Mouse (Mus musculus) intestine, embryonic 15.5 days (tissue): ENCODE data around the gene Mrps10. TPM values are rescaled to one million over a fixed set of nuclear protein-coding genes. Genes with fewer than 3 reads are reported as not detected.

Experiments
- ATAC-seq: fragments of 200-750 bp; cut with Nextera tagmentation; 2 replicates; pipeline ENCODE4 v1.8.0; 2017; ENCODE audit warnings: moderate TSS enrichment, moderate library complexity
- H3K27ac ChIP-seq: fragments of 300-500 bp; sonication (generic); 2 replicates; pipeline ENCODE4 v1.5.1; 2015; ENCODE audit warnings: mild to moderate bottlenecking, inconsistent platforms
- H3K27me3 ChIP-seq: fragments of 300-500 bp; sonication (generic); replicated peaks from 2 replicates; pipeline ENCODE4 v1.6.1; 2015; ENCODE audit warnings: inconsistent platforms
- H3K36me3 ChIP-seq: fragments of 300-500 bp; sonication (generic); 2 replicates; pipeline ENCODE4 v1.6.1; 2015; ENCODE audit warnings: inconsistent platforms
- H3K4me1 ChIP-seq: fragments of 300-500 bp; sonication (generic); replicated peaks from 2 replicates; pipeline ENCODE4 v1.6.1; 2015; ENCODE audit warnings: inconsistent platforms
- H3K4me2 ChIP-seq: fragments of 300-500 bp; sonication (generic); replicated peaks from 2 replicates; pipeline ENCODE4 v1.6.1; 2015; ENCODE audit warnings: mild to moderate bottlenecking, inconsistent platforms
- H3K4me3 ChIP-seq: fragments of 300-500 bp; sonication (generic); replicated peaks from 2 replicates; pipeline ENCODE4 v1.5.1; 2015; ENCODE audit warnings: inconsistent platforms
- H3K9ac ChIP-seq: fragments of 300-500 bp; sonication (generic); 2 replicates; pipeline ENCODE4 v1.6.1; 2015; ENCODE audit warnings: inconsistent platforms
- H3K9me3 ChIP-seq: fragments of 300-500 bp; sonication (generic); 2 replicates; pipeline ENCODE4 v1.6.1; 2016; ENCODE audit warnings: inconsistent platforms
- WGBS: fragments of 180-500 bp; shearing (Covaris S2); methylation state at CpG from one replicate; pipeline ENCODE4 v1.1.7; 2015; 5-methylcytosine and 5-hydroxymethylcytosine counted together
- polyA plus RNA-seq: library from polyadenylated mRNA; unstranded; fragments of >200 nt; fragmentation: Nextera tagmentation; extraction: Ambion mirVana; gene quantifications from 2 replicates; pipeline ENCODE4 v1.2.1, GENCODE M21; 2015

Gene Mrps10
- polyA plus RNA-seq, 1 experiment from 2014 or later, result 75.5 TPM

DNA sequence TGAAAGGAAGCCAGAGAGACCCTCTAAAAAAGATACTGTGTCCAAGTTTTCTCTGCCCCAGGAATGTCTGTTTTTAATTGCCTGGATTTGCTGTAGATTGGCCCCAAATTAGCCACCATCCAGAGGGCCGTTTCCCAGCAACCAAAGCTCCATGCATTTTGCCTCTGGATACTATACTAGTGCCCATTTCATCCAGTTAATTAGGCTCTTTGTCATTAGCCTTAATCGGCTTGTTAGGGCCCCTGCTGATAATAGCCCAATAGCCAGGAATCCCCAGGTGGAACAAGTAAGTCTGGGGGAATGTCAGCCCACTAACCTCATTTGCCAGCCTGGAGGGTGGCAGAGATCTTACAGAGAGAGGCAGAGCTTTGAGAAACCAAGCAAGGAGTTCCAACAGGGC, 35.3 kb upstream of the Mrps10 start:
- Histone ChIP-seq H3K4me1 (no peaks in the 10 kb centered on the region), H3K9me3 (no peaks in the 10 kb centered on the region), H3K36me3 (peaks cover 21% of the 10 kb centered on the region), H3K9ac (no peak overlapping the region), H3K4me3 (no peak overlapping the region), H3K27ac (no peak overlapping the region), H3K27me3 (no peaks in the 10 kb centered on the region), H3K4me2 (no peak overlapping the region)
- 72% methylated on average over 2 of the region's 2 CpGs for WGBS
- ATAC-seq, result no peak

DNA sequence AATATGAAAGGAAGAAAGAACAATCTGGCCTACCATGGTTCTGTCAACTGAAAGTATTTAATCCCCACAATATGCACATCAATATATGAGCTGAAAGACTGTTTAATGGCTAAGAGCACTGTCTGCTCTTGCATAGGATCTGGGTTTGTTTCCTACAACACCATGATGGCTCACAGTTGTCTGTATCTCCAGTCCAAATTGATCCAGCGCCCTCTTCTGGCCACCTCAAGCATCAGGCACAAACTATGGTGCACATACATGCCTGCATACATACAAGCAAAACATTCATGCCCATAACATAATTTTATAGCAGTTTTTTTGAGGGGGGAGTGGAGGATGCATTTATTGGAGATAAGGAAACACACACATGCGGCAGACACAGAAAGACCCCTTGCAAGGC, 25.6 kb upstream of the Mrps10 start:
- Histone ChIP-seq H3K9me3 (peaks cover 3% of the 10 kb centered on the region; the same call in 1 of the 2 replicates), H3K36me3 (peaks cover 42% of the 10 kb centered on the region), H3K4me1 (no peaks in the 10 kb centered on the region), H3K27me3 (no peaks in the 10 kb centered on the region), H3K4me2 (no peak overlapping the region), H3K9ac (no peak overlapping the region), H3K27ac (no peak overlapping the region), H3K4me3 (no peak overlapping the region)
- ATAC-seq, result no peak
- WGBS, result 86% methylated on average over 2 of the region's 2 CpGs

DNA sequence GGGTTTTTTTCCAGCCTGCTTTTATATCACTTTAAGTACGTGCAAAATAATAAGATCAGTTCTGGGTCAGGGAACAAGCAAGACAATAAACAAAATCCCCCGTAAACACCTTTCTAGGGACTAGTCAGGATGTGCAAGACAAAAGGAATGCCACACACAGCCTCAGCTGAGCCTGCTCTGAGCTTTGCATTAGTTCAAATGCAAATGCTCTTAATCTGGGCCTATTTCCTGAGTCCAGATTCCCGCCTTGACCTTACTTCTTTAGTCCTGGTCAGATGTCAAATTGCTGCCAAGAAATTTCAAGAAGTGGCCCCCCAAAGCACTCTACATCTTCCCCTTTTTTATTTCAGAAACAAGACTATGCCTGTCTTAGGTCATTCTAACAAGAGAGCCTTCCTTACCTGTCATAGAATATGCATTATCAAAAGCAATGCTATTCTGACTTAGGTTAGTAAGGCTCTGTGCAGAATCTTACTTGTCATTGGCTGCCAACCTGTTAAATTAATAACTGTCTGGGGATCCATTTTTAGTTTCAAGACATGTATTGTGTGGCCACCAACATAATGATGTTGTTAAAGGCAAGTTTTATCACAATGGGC, 18.9 kb upstream of the Mrps10 start:
- H3K9me3 ChIP-seq, result peaks cover 3% of the 10 kb centered on the region; the same call in 1 of the 2 replicates
- no peak for ATAC-seq
- no peak overlapping the region for H3K4me2 ChIP-seq
- no peak overlapping the region for H3K27ac ChIP-seq
- H3K27me3 ChIP-seq, result no peaks in the 10 kb centered on the region
- H3K36me3 ChIP-seq, result peaks cover 57% of the 10 kb centered on the region
- H3K9ac ChIP-seq, result no peak overlapping the region
- no peak overlapping the region for H3K4me3 ChIP-seq
- no peaks in the 10 kb centered on the region for H3K4me1 ChIP-seq
- 92% methylated on average over 3 of the region's 3 CpGs for WGBS

DNA sequence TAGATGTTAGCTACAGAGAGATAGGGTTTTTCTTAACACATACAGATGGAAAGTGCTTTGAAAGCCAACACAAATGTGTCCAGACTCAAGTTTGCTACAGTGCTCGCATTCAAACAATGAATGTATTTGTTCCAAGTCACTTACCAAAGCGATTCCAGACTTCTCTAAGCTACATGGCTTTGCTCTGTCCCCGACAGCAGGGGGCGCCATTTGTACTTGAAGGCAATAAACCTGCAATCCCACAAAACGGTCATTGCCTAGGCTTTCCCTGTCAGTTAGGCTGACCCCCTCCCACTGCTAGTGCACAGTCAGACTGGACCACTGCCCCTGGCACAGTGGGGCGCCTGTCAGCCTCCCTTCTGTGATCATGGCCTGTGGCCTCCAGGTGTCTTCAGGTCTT, 8.7 kb upstream of the Mrps10 start:
- WGBS, result 51% methylated on average over 6 of the region's 6 CpGs
- Histone ChIP-seq H3K27ac (no peak overlapping the region), H3K4me3 (no peak overlapping the region), H3K36me3 (peaks cover 20% of the 10 kb centered on the region), H3K4me2 (no peak overlapping the region), H3K9ac (no peak overlapping the region), H3K4me1 (no peaks in the 10 kb centered on the region), H3K9me3 (no peaks in the 10 kb centered on the region), H3K27me3 (no peaks in the 10 kb centered on the region)
- ATAC-seq, result no peak

DNA sequence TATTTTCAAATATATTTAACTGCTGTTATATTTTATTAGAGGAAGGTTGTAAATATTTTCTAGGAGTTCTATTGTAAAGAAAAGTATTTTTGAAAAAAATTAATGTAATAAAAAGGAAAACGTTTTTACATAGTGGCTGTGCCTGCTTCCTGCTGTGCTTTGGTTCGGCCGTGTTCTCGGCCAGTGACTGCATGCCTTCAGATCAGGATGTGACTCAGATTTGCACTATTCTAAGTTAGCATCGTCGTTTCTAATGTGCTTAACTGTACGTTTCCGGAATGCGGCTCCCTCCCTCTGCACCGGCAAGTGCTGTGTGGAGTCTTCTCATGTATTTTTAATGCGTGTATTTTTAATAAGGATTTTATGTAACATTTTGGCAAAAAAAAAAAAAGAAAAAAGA, 7.3 kb upstream of the Mrps10 start:
- H3K4me1 ChIP-seq, result no peaks in the 10 kb centered on the region
- H3K27me3 ChIP-seq, result no peaks in the 10 kb centered on the region
- 82% methylated on average over 11 of the region's 11 CpGs for WGBS
- no peak overlapping the region for H3K4me3 ChIP-seq
- peaks cover 15% of the 10 kb centered on the region; the same call in 1 of the 2 replicates for H3K36me3 ChIP-seq
- no peak for ATAC-seq
- H3K9me3 ChIP-seq, result no peaks in the 10 kb centered on the region
- no peak overlapping the region for H3K4me2 ChIP-seq
- no peak overlapping the region for H3K9ac ChIP-seq
- no peak overlapping the region for H3K27ac ChIP-seq

DNA sequence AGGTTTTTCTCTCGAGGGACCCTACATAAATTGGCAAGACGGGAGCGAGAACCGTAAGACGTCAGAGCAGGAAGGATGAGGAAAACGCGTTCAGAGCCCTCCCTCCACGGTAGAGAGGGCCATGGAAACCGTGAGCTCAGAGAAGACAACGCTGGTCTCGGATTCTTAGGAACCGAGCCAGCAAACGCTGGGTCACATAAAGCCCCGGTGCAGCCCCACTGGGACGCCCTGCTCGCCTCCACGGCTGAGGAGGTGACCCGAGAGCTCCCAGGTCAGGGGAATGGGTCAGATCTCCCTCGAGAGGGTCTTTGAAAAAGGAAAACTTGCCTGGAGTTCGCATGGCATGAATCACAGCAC, 378 bp downstream of the Mrps10 start:
- H3K9ac ChIP-seq, result peak overlapping the region; percentile 53
- H3K36me3 ChIP-seq, result peaks cover 9% of the 10 kb centered on the region
- H3K27ac ChIP-seq, result no peak overlapping the region
- no peaks in the 10 kb centered on the region for H3K9me3 ChIP-seq
- ATAC-seq, result peak; percentile 49
- H3K4me3 ChIP-seq, result peak overlapping the region; percentile 62
- WGBS, result 2% methylated on average over 20 of the region's 20 CpGs
- H3K27me3 ChIP-seq, result no peaks in the 10 kb centered on the region
- peaks cover 10% of the 10 kb centered on the region; the same call in 1 of the 2 replicates for H3K4me1 ChIP-seq
- H3K4me2 ChIP-seq, result peak overlapping the region; percentile 72

DNA sequence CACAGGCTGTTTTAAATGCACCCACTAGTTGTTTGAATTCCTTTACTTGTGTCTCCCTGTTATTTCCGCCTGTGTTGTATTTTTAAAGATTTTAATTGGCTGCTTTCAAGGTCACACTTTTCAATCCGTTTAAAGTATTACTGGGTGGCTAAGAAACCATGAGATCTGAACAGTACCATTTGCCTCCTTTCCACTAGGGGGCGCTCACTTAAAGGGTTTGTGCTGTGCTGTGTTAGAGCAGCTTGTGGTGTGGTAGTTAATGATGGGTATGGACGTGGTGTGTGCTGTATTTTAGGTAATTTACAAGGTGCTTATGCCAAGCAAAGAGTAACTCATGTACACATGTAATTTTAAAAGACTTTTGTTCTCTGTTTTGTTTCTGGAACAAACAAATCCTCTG, 2.8 kb downstream of the Mrps10 start:
- WGBS, result 14% methylated on average over 4 of the region's 4 CpGs
- peak; percentile 73; the same call in 1 of the 2 replicates for ATAC-seq

DNA sequence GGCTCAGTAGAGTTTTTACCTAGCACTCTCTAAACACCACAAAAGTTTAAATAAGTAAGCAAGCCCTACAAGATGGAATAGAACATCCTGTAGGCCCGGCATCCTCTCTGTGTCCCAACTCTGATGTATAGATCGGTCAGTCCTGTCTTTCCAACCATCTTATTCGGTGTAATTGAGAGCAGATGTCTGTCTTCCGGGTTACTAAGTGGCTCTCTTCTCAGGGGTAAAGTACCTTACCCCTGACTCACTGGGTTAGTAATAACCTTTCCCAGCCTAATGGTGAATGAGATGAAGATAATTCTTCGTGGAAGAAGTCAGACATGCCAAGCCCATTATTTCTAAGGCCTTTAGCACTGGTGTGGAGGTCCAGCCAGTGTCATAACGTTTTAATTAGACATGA, 5.3 kb downstream of the Mrps10 start:
- no peaks in the 10 kb centered on the region for H3K9me3 ChIP-seq
- no peak overlapping the region for H3K4me3 ChIP-seq
- H3K27me3 ChIP-seq, result no peaks in the 10 kb centered on the region
- ATAC-seq, result no peak
- no peak overlapping the region for H3K27ac ChIP-seq
- whole genome bisulfite sequencing, result 85% methylated on average over 6 of the region's 6 CpGs
- H3K9ac ChIP-seq, result no peak overlapping the region
- H3K4me2 ChIP-seq, result no peak overlapping the region
- peaks cover 10% of the 10 kb centered on the region; the same call in 1 of the 2 replicates for H3K4me1 ChIP-seq
- H3K36me3 ChIP-seq, result peaks cover 32% of the 10 kb centered on the region

More for the DNA sequence above, 2.8 kb downstream of the Mrps10 start:
- H3K9me3 ChIP-seq, result no peaks in the 10 kb centered on the region
- no peak overlapping the region for H3K4me2 ChIP-seq
- no peak overlapping the region for H3K4me3 ChIP-seq
- peaks cover 10% of the 10 kb centered on the region; the same call in 1 of the 2 replicates for H3K4me1 ChIP-seq
- H3K27ac ChIP-seq, result no peak overlapping the region
- no peak overlapping the region for H3K9ac ChIP-seq
- peaks cover 23% of the 10 kb centered on the region for H3K36me3 ChIP-seq
- no peaks in the 10 kb centered on the region for H3K27me3 ChIP-seq

DNA sequence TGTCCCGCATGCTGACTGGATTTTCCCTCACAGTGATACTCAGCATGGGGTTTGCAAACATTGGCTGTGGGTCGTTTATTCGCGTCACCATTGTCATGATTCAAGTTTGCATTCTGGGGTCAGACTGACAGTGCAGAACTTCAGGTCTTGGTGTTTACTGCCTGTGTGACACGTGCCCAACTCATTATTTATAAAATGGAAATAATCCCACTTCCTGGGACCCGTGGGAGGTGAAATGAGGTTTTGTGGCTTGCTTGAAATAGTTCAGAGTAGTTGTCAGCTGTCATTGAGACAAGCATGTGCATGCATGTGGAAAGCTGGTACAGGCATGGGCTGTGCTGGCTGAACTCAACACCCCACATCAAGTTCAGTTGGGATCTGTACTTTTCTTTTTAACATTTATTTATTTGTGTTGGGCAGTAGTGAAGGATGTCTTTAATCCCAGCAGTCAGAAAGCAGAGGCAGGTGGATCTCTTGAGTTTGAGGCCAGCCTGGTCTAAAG, 8.1 kb downstream of the Mrps10 start:
- WGBS, result 85% methylated on average over 6 of the region's 6 CpGs
- peaks cover 43% of the 10 kb centered on the region for H3K36me3 ChIP-seq
- no peak overlapping the region for H3K4me3 ChIP-seq
- no peaks in the 10 kb centered on the region for H3K27me3 ChIP-seq
- no peak overlapping the region for H3K9ac ChIP-seq
- no peaks in the 10 kb centered on the region for H3K9me3 ChIP-seq
- H3K4me2 ChIP-seq, result no peak overlapping the region
- no peak for ATAC-seq
- H3K4me1 ChIP-seq, result no peaks in the 10 kb centered on the region
- no peak overlapping the region for H3K27ac ChIP-seq

DNA sequence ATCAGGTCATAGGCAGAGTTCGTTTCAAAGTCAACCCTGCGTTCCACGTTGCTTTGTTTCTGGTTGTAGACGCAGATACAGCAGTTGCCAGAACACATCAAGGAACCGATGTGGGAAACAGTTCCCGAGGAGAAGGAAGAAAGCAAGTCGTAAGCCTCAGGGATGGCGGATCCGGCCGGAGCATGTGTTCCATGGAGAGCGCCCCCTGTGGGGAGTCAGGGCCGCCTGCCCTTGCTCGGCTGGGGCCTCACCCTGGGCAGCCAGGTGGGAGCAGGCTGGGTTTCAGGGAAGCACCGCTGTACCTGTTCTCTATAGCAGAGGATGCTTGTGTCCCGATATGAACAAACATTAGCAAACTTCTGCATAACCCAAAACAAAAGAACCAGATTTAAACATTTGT, 9.4 kb downstream of the Mrps10 start:
- no peaks in the 10 kb centered on the region for H3K27me3 ChIP-seq
- H3K36me3 ChIP-seq, result peaks cover 38% of the 10 kb centered on the region
- H3K27ac ChIP-seq, result no peak overlapping the region
- H3K9me3 ChIP-seq, result no peaks in the 10 kb centered on the region
- no peak for ATAC-seq
- WGBS, result 85% methylated on average over 15 of the region's 15 CpGs
- no peak overlapping the region for H3K9ac ChIP-seq
- no peak overlapping the region for H3K4me2 ChIP-seq
- no peaks in the 10 kb centered on the region for H3K4me1 ChIP-seq
- H3K4me3 ChIP-seq, result no peak overlapping the region

DNA sequence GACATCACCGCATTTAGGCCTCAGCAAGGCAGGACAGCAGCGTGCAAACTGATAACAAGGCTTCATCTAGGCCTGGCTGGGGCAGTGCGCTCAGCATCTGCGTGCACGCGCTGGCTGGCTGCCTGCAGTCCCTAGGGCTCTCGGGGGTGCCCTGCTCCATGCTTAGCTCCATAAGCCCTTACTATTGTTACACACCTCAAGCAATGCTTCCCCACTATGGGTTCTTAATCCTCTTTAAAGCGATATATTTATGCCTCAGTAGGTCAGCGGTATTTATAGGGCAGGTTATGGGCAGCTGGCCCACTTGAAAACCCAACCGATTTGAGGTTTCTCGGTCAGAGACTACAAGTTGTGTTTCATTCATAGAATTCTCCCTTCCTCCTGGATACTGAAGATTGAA, 13.2 kb downstream of the Mrps10 start:
- H3K4me2 ChIP-seq, result no peak overlapping the region
- no peak for ATAC-seq
- 89% methylated on average over 11 of the region's 11 CpGs for WGBS
- no peak overlapping the region for H3K27ac ChIP-seq
- H3K9ac ChIP-seq, result no peak overlapping the region
- H3K4me3 ChIP-seq, result no peak overlapping the region
- H3K9me3 ChIP-seq, result no peaks in the 10 kb centered on the region
- H3K36me3 ChIP-seq, result peaks cover 20% of the 10 kb centered on the region; the same call in 1 of the 2 replicates
- H3K27me3 ChIP-seq, result no peaks in the 10 kb centered on the region
- no peaks in the 10 kb centered on the region for H3K4me1 ChIP-seq

DNA sequence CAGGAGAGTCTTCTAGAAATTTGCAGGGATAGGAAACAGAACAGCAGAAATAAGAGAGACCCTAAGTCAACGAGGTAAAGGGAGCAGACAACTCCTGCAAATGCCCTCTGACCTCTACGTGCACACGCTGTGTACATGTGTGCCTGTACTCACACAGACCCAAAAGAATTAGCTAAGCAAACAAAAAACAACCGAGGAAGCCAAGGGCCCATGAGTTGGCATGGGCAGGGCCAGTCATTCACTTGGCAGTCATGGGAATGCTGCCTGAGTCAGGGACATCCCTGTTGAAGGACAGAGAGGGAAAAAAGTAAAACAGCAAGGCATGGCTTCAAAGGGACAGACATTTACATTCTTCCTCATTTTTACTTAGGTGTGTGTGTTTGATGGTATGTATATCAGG, 14.6 kb downstream of the Mrps10 start:
- no peaks in the 10 kb centered on the region for H3K4me1 ChIP-seq
- H3K36me3 ChIP-seq, result peaks cover 16% of the 10 kb centered on the region; the same call in 1 of the 2 replicates
- H3K9ac ChIP-seq, result no peak overlapping the region
- H3K27me3 ChIP-seq, result no peaks in the 10 kb centered on the region
- no peak overlapping the region for H3K27ac ChIP-seq
- no peak overlapping the region for H3K4me3 ChIP-seq
- ATAC-seq, result no peak
- no peaks in the 10 kb centered on the region for H3K9me3 ChIP-seq
- WGBS, result 76% methylated on average over 4 of the region's 4 CpGs
- H3K4me2 ChIP-seq, result no peak overlapping the region

DNA sequence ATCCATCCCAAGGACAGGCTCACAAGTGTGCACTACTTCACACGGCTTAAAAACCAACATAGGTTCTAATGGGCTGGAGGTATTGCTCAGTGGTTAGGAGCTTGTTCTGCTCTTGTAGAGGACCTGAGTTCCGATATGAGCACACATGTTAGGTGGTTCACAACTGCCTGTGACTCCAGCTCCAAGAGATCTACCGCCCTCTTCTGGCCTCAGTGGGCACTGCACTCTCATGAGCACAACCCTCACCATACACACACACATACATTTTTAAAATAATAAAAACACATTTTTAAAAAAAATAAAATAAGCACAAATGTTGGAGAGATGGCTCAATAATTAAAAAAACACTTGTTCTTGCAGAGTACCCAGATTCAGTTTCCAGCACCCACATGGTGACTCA, 15.4 kb downstream of the Mrps10 start:
- no peaks in the 10 kb centered on the region for H3K27me3 ChIP-seq
- no peak overlapping the region for H3K27ac ChIP-seq
- H3K4me3 ChIP-seq, result no peak overlapping the region
- no peaks in the 10 kb centered on the region for H3K4me1 ChIP-seq
- no peak for ATAC-seq
- no peak overlapping the region for H3K9ac ChIP-seq
- H3K4me2 ChIP-seq, result no peak overlapping the region
- WGBS, result 88% methylated on average over 3 of the region's 3 CpGs
- H3K36me3 ChIP-seq, result peaks cover 10% of the 10 kb centered on the region; the same call in 1 of the 2 replicates
- no peaks in the 10 kb centered on the region for H3K9me3 ChIP-seq
